Mouse (Mus musculus) left cerebral cortex, adult 6 months (tissue): ENCODE results near the gene Cyp4f18. TPM values are rescaled to one million over a fixed set of nuclear protein-coding genes. Genes with fewer than 3 reads are reported as not detected.

ENCODE experiments used
- long read RNA-seq, 2 experiments: library from polyadenylated mRNA; unstranded; transcript quantifications; one replicate each; pipeline ENCODE4 v2.0.0; 2019 to 2020
- polyA plus RNA-seq: library from polyadenylated mRNA; unstranded; fragments of <200 nt; fragmentation: Nextera tagmentation; gene quantifications from 2 replicates; pipeline ENCODE4 v1.2.3, GENCODE M21; 2021

Cyp4f18 gene
- polyA plus RNA-seq, result 0.08 TPM in 1 of 2 replicates, not detected in the other
- long read RNA-seq, experiment 1, partial matches to known transcripts, result 0 of 2 reads
- long read RNA-seq, experiment 1, other reads (novel, unspliced or antisense), result 0 of 2 reads
- long read RNA-seq, experiment 2, result 0 reads

DNA sequence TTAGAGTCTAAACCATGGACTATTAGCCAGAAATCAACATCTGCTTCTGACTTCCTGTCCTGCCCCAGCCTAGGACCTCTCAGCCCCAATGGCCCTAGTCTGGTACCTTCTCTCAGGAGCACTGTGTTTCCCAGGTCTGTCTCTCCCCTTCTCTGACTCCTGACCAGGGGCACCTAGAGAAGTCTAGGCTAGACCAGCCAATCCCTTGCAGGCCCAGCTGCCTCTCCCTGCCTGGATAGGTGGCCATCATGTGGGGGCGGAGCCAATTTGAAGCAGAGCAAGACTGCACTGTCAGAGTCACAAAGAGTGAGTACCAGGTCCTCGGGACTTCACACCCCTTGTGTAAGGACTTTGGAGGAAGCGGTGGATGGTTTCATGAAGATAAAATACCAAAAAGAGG is at the start of gene Cyp4f18:
Gene Cyp4f18, minus strand, starts transcription at position 154 of the 400 bp plus-strand sequence.

GRCm38 (mm10) chr8:72040918-72041317 is 31.5 kb upstream of the Cyp4f18 start, which contains the start of gene Olfr372:
Gene Olfr372, plus strand, starts transcription at chr8:72041218.

GRCm38 (mm10) chr8:71950482-71951221 is 58.8 kb downstream of the Cyp4f18 start, which contains the start of gene Zfp961:
Gene Zfp961, plus strand, starts transcription at chr8:71951038.

Other genes starting within 250 kb of the Cyp4f18 start
- 3.0 and 3.2 TPM in 2 replicates for gene Zfp709, start 127.6 kb downstream of the Cyp4f18 start, polyA plus RNA-seq
- 2.4 and 2.5 TPM in 2 replicates for gene Zfp882, start 101.0 kb downstream of the Cyp4f18 start, polyA plus RNA-seq
- gene Zfp617, start 101.0 kb downstream of the Cyp4f18 start, polyA plus RNA-seq, result 17.1 and 18.1 TPM in 2 replicates
- 11.0 and 11.6 TPM in 2 replicates for gene Zfp961, start 58.6 kb downstream of the Cyp4f18 start, polyA plus RNA-seq
- not detected in 2 replicates for gene Olfr372, start 31.6 kb upstream of the Cyp4f18 start, polyA plus RNA-seq
- not detected in 2 replicates for gene Olfr373, start 73.6 kb upstream of the Cyp4f18 start, polyA plus RNA-seq
- not detected in 2 replicates for gene Olfr374, start 97.4 kb upstream of the Cyp4f18 start, polyA plus RNA-seq
- 25.2 and 27.4 TPM in 2 replicates for gene Tpm4, start 125.3 kb upstream of the Cyp4f18 start, polyA plus RNA-seq
- gene Rab8a, start 151.6 kb upstream of the Cyp4f18 start, polyA plus RNA-seq, result 42.4 and 62.1 TPM in 2 replicates
- gene Hsh2d, start 180.0 kb upstream of the Cyp4f18 start, polyA plus RNA-seq, result 0.16 TPM in 1 of 2 replicates, not detected in the other
- not detected in 2 replicates for gene Cib3, start 203.2 kb upstream of the Cyp4f18 start, polyA plus RNA-seq
- gene Gm11034, start 204.0 kb upstream of the Cyp4f18 start, polyA plus RNA-seq, result not detected in 2 replicates
- 48.0 and 64.8 TPM in 2 replicates for gene Fam32a, start 210.1 kb upstream of the Cyp4f18 start, polyA plus RNA-seq
- gene Ap1m1, start 230.4 kb upstream of the Cyp4f18 start, polyA plus RNA-seq, result 80.9 and 92.7 TPM in 2 replicates